Mouse (Mus musculus): ENCODE results near the gene Zfhx3.

Zfhx3 gene

GRCm38 (mm10) chr8:108813375-108813774 lies 870.9 kb downstream of the Zfhx3 start:
- no peak for DNase-seq

GRCm38 (mm10) chr8:108819271-108819671 lies 876.8 kb downstream of the Zfhx3 start:
- no peak for DNase-seq

- DNase-seq, result peak; percentile 27
Measured at GRCm38 (mm10) chr8:108819826-108820225, 877.4 kb downstream of the Zfhx3 start.

- peak; percentile 80 for DNase-seq
Measured at GRCm38 (mm10) chr8:108820634-108821033, 878.2 kb downstream of the Zfhx3 start.

- peak; percentile 31 for DNase-seq
Measured at GRCm38 (mm10) chr8:108822841-108823266, 880.4 kb downstream of the Zfhx3 start.

- DNase-seq, result no peak
Measured at GRCm38 (mm10) chr8:108824049-108824448, 881.6 kb downstream of the Zfhx3 start.

GRCm38 (mm10) chr8:108826414-108826813 lies 884.0 kb downstream of the Zfhx3 start:
- DNase-seq, result no peak

GRCm38 (mm10) chr8:108827428-108827827 lies 885.0 kb downstream of the Zfhx3 start:
- no peak for DNase-seq

- DNase-seq, result no peak
Measured at GRCm38 (mm10) chr8:108829305-108829717, 886.9 kb downstream of the Zfhx3 start.

- no peak for DNase-seq
Measured at GRCm38 (mm10) chr8:108835143-108835542, 892.7 kb downstream of the Zfhx3 start.

- no peak for DNase-seq
Measured at GRCm38 (mm10) chr8:108837788-108838187, 895.3 kb downstream of the Zfhx3 start.

GRCm38 (mm10) chr8:108838761-108839160 lies 896.3 kb downstream of the Zfhx3 start:
- no peak for DNase-seq

- peak; percentile 33 for DNase-seq
Measured at GRCm38 (mm10) chr8:108842307-108842706, 899.9 kb downstream of the Zfhx3 start.

- no peak for DNase-seq
Measured at GRCm38 (mm10) chr8:108846174-108846573, 903.7 kb downstream of the Zfhx3 start.

- no peak for DNase-seq
Measured at GRCm38 (mm10) chr8:108846827-108847226, 904.4 kb downstream of the Zfhx3 start.

- no peak for DNase-seq
Measured at GRCm38 (mm10) chr8:108847356-108847755, 904.9 kb downstream of the Zfhx3 start.

- DNase-seq, result no peak
Measured at GRCm38 (mm10) chr8:108848484-108848883, 906.0 kb downstream of the Zfhx3 start.

GRCm38 (mm10) chr8:108853028-108853427 lies 910.6 kb downstream of the Zfhx3 start:
- DNase-seq, result no peak

GRCm38 (mm10) chr8:108854444-108855102 lies 912.1 kb downstream of the Zfhx3 start:
- no peak for DNase-seq

GRCm38 (mm10) chr8:108859001-108859400 lies 916.6 kb downstream of the Zfhx3 start:
- DNase-seq, result no peak

- peak; percentile 18 for DNase-seq
Measured at GRCm38 (mm10) chr8:108859983-108860382, 917.5 kb downstream of the Zfhx3 start.

GRCm38 (mm10) chr8:108863440-108863839 lies 921.0 kb downstream of the Zfhx3 start:
- DNase-seq, result no peak

GRCm38 (mm10) chr8:108866430-108866829 lies 924.0 kb downstream of the Zfhx3 start:
- no peak for DNase-seq

GRCm38 (mm10) chr8:108867482-108868258 lies 925.2 kb downstream of the Zfhx3 start:
- peak; percentile 51 for DNase-seq
